Comparison of ENCODE assay signal across 8 mouse cellular contexts in genomic region chr1:46853317-46854035, GRCm38 (mm10). TPM values are rescaled to one million over a fixed set of nuclear protein-coding genes. Genes with fewer than 3 reads are reported as not detected.
DNase-seq lines count a peak whose midpoint lies in the region; ATAC-seq lines count a peak whose summit lies in the region.

No protein-coding gene starts in this region.

- peak; percentile 95 for DNase-seq in R1 (ENCODE audit: low read depth, low spot score)
- DNase-seq in cerebellum, postnatal 25 days = peak; percentile 98 to 100
- peak; percentile 98 to 99 for DNase-seq in frontal cortex, postnatal 36 days (ENCODE audit: low spot score in 2 of 2)
- peak; percentile 93 to 99 for DNase-seq in left cerebral cortex, adult 18-20 months (ENCODE audit: low spot score in 2 of 2)
- peak; percentile 97 for DNase-seq in right cerebral cortex, adult 18-20 months
- DNase-seq in urinary bladder, postnatal 10 days (ENCODE audit: low spot score) = peak; percentile 93

- peak overlapping the region; percentile 97 for H3K27ac ChIP-seq in hindbrain, embryonic 16.5 days (ENCODE audit: low read depth, low read length)
- H3K27ac ChIP-seq in macrophage = peak overlapping the region; percentile 92

- peak; percentile 97 for ATAC-seq in hindbrain, embryonic 16.5 days

- H3K9me3 ChIP-seq in hindbrain, embryonic 16.5 days (ENCODE audit: control insufficient read depth, low read length) = no peaks in the 10 kb centered on the region

- H3K4me1 ChIP-seq in hindbrain, embryonic 16.5 days (ENCODE audit: control insufficient read depth, insufficient read depth, low read depth, low read length) = peaks cover 23% of the 10 kb centered on the region

- H3K27me3 ChIP-seq in hindbrain, embryonic 16.5 days (replicated peaks; ENCODE audit: control insufficient read depth, insufficient read depth, low read length) = no peaks in the 10 kb centered on the region

- H3K36me3 ChIP-seq in hindbrain, embryonic 16.5 days (ENCODE audit: control insufficient read depth, insufficient read depth, low read length) = no peaks in the 10 kb centered on the region
- H3K36me3 ChIP-seq in macrophage (ENCODE audit: inconsistent target) = no peaks in the 10 kb centered on the region

- peaks cover 24% of the 10 kb centered on the region for H3K79me2 ChIP-seq in macrophage (ENCODE audit: inconsistent target)

- WGBS in hindbrain, embryonic 16.5 days = under 1% methylated on average over 85 of the region's 86 CpGs
- under 1% methylated on average over 78 of the region's 86 CpGs for WGBS in macrophage (ENCODE audit: missing documents)

- H3K9ac ChIP-seq in hindbrain, embryonic 16.5 days (ENCODE audit: low read depth, low read length) = peak overlapping the region; percentile 100

- peak overlapping the region; percentile 74 for H3K4me2 ChIP-seq in hindbrain, embryonic 16.5 days (ENCODE audit: low read length)

- peak overlapping the region; percentile 94 for H3K4me3 ChIP-seq in hindbrain, embryonic 16.5 days (ENCODE audit: low read length)
- H3K4me3 ChIP-seq in macrophage (ENCODE audit: inconsistent target) = peak overlapping the region; percentile 51

RNA-seq across cellular contexts. Expression of gene Slc39a10, which starts 39.2 kb away (rescaled TPM):
- polyA plus RNA-seq in hindbrain, embryonic 16.5 days (2015; fragmentation: Nextera tagmentation; extraction: Ambion mirVana) = 49.2 and 56.9 TPM in 2 replicates
- 100 to 1,000 TPM; 219 to 233 TPM for total RNA-seq in left cerebral cortex, adult 18-20 months (2021)
- 10 to 100 TPM in 10 of 26 experiments, 1 to 10 TPM in 16; 2.8 to 20.4 (median 8.8) TPM for total RNA-seq in macrophage (2018; cell fraction: chromatin; rRNA removed)
- total RNA-seq in macrophage (2018; cell fraction: cytosol; rRNA removed) = 10 to 100 TPM; 11.8 to 29.9 (median 17.4) TPM
- total RNA-seq in macrophage (2018; cell fraction: nucleus; rRNA removed) = 10 to 100 TPM in 23 of 26 experiments, 1 to 10 TPM in 3; 7.8 to 32.9 (median 16.2) TPM
- polyA plus RNA-seq in macrophage (2018) = 20.8 to 30.0 TPM (median 20.8 TPM) in 3 replicates

Comparison
In these comparisons a context has a peak if more than half of its experiments do, and no peak if none do; other contexts are left out.
1. Peak in every context shown above with its lines: DNase-seq, ATAC-seq, H3K4me3 ChIP-seq and H3K27ac ChIP-seq.